Mouse (Mus musculus): Measurements from ENCODE around the gene Dbp.

Dbp gene

GRCm38 (mm10) chr7:45725713-45726112, 20.8 kb downstream of the Dbp start, which contains the start of gene Spaca4:
TSS of gene Spaca4 (minus strand) at chr7:45725813.
- DNase-seq (ENCODE audit: low spot score), result no peak

GRCm38 (mm10) chr7:45726419-45726818, 21.5 kb downstream of the Dbp start:
- no peak for DNase-seq (ENCODE audit: low spot score)

GRCm38 (mm10) chr7:45727625-45728024, 22.7 kb downstream of the Dbp start:
- no peak for DNase-seq (ENCODE audit: low spot score)

- DNase-seq (ENCODE audit: low spot score), result no peak
These were observed 26.0 kb downstream of the Dbp start for GRCm38 (mm10) chr7:45730727-45731431.

GRCm38 (mm10) chr7:45733477-45733876, 28.6 kb downstream of the Dbp start:
- DNase-seq (ENCODE audit: low spot score), result no peak

GRCm38 (mm10) chr7:45739162-45739763, 34.4 kb downstream of the Dbp start:
- peak; percentile 71 for DNase-seq (ENCODE audit: low spot score)

- DNase-seq (ENCODE audit: low spot score), result no peak
These were observed 34.9 kb downstream of the Dbp start for GRCm38 (mm10) chr7:45739820-45740219.

GRCm38 (mm10) chr7:45741308-45741707, 36.4 kb downstream of the Dbp start:
- DNase-seq (ENCODE audit: low spot score), result no peak

- DNase-seq (ENCODE audit: low spot score), result no peak
These were observed 36.9 kb downstream of the Dbp start for GRCm38 (mm10) chr7:45741777-45742176.

- DNase-seq (ENCODE audit: low spot score), result no peak
These were observed 37.5 kb downstream of the Dbp start for GRCm38 (mm10) chr7:45742338-45742737.

GRCm38 (mm10) chr7:45744387-45744786, 39.5 kb downstream of the Dbp start:
- DNase-seq (ENCODE audit: low spot score), result peak; percentile 81

- DNase-seq (ENCODE audit: low spot score), result no peak
These were observed 41.6 kb downstream of the Dbp start for GRCm38 (mm10) chr7:45746518-45746917.

GRCm38 (mm10) chr7:45747450-45747849, 42.6 kb downstream of the Dbp start:
- no peak for DNase-seq (ENCODE audit: low spot score)

- DNase-seq (ENCODE audit: low spot score), result no peak
These were observed 43.2 kb downstream of the Dbp start for GRCm38 (mm10) chr7:45748110-45748509.

GRCm38 (mm10) chr7:45749401-45749800, 44.5 kb downstream of the Dbp start:
- no peak for DNase-seq (ENCODE audit: low spot score)

- DNase-seq (ENCODE audit: low spot score), result no peak
These were observed 45.3 kb downstream of the Dbp start for GRCm38 (mm10) chr7:45750162-45750561.

GRCm38 (mm10) chr7:45755703-45756102, 50.8 kb downstream of the Dbp start:
- DNase-seq (ENCODE audit: low spot score), result no peak

- DNase-seq (ENCODE audit: low spot score), result no peak
These were observed 54.5 kb downstream of the Dbp start for GRCm38 (mm10) chr7:45759400-45759799.

All from ovary, postnatal 14 days (tissue).